Mouse (Mus musculus): ENCODE data around the gene Aars2.

DNA sequence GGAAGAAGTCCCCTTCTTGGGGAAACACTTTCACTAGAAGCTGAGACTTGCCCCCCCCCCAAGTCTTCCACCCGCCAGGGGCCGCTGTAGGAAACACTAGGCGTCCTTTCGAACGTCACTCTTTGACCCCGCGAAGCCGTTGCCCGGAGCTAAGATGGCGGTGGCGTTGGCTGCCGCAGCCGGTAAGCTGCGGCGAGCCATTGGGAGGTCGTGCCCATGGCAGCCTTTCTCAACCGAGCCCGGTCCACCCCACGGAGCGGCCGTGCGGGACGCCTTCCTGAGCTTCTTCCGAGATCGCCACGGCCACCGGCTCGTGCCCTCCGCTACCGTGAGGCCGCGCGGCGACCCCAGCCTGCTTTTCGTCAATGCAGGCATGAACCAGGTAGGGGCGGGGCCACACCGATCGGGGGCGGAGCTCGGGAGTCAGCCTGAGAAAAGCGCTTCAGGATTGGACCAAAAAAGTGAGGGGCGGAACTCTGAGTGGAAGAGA lies at the start of gene Aars2:
- peak; percentile 95 for TF ChIP-seq MAZ (IDR thresholded peaks at IDR 0.05; ENCODE audit: low read depth, low read length)
- peak; percentile 96 for TF ChIP-seq HCFC1 (IDR thresholded peaks at IDR 0.05; ENCODE audit: low read depth, low read length)
- peak; percentile 87 to 96 for TF ChIP-seq POLR2A (IDR thresholded peaks at IDR 0.05; ENCODE audit: control insufficient read depth in 1 of 2, insufficient read depth in 1 of 2, low read depth in 1 of 2, low read length in 2 of 2, poor library complexity in 1 of 2)
